Mouse (Mus musculus) monocyte, adult 5-6 weeks (primary cell): ENCODE data around the gene F11r. TPM values are rescaled to one million over a fixed set of nuclear protein-coding genes. Genes with fewer than 3 reads are reported as not detected.
A peak's percentile ranks its signal among the peaks of the same experiment; 100 is the strongest.

Experiments used
- ATAC-seq: fragments of 153-309, 156-312 bp; replicated peaks from 2 replicates; pipeline ENCODE4 v1.8.0; 2017; ENCODE audit warnings: mild to moderate bottlenecking; ENCODE audit not compliant: low TSS enrichment, insufficient number of reproducible peaks, severe bottlenecking, poor library complexity, low FRiP score
- total RNA-seq: library from RNA; stranded (forward); fragments of 200-1000, 200-491, 200-594 nt; gene quantifications from 3 replicates; pipeline ENCODE4 v1.2.3, GENCODE M21; 2017

The F11r gene
- total RNA-seq, result 3.5 to 8.6 TPM (median 4.5 TPM) in 3 replicates

DNA sequence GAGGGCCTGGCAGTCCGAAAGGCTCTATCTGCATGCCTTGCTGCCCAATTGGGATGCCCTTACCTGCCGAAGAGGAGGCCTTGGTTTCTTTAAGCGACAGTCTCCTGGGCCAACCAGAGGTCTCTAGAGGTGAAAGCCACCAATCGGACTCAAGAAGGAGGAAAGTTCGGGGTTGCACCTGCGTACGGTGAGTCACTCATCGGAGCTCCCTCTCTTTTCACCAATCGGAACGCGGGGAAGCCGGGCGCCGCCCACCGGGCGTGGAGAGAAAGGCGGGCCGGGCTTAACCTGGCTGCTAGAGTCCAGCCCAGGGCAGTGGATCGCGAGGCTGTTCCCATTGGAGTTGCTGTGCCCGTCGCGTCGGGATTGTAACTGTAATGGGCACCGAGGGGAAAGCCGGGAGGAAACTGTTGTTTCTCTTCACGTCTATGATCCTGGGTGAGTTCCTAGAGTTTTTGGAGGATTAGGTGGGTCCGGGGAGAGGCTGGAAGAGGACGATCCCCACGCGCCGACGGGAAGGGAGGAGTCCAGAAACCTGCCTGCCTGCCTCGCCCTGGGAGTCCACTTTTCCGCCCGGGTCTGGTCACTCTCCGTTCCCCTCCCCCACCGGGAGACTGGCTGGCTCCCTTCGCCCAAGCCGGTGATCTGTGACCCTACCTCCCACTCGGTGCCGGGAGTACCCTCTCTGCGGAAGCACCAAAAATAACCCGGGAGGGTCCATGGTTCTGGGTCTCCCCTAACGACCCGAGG lies at the start of gene F11r:
F11r (plus strand) TSS at position 272 of the 750 bp plus-strand sequence.
- ATAC-seq, result peak; percentile 37; the same call in 1 of the 2 replicates

- ATAC-seq, result peak; percentile 88
Observed at GRCm38 (mm10) chr1:171388376-171389102, 48.8 kb upstream of the F11r start, which contains the start of gene Arhgap30. TSS of gene Arhgap30 (plus strand) at chr1:171388954.

GRCm38 (mm10) chr1:171390101-171390500 lies 47.2 kb upstream of the F11r start:
- ATAC-seq, result peak; percentile 81

GRCm38 (mm10) chr1:171401821-171402220 lies 35.5 kb upstream of the F11r start:
- no peak for ATAC-seq

DNA sequence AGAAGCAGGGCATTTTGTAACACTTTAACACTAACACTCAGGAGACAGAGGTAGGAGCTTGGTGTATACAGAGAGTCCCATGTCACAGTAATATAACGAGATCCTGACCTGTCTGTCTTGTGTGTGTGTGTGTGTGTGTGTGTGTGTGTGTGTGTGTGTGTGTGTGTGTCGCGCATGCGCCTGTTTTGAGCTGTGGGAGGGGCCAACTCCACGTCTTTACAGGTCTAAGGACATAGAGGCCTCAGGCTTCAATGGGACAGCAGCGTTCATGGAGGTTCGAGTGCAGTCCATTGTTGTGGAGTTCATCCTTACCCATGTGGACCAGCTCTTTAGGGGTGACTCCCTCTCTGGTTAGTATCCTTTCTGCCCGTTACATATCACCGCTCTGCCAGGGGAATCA lies 34.3 kb upstream of the F11r start:
- no peak for ATAC-seq

GRCm38 (mm10) chr1:171407263-171407662 lies 30.1 kb upstream of the F11r start:
- no peak for ATAC-seq

- no peak for ATAC-seq
Observed at GRCm38 (mm10) chr1:171410231-171410630, 27.1 kb upstream of the F11r start.

DNA sequence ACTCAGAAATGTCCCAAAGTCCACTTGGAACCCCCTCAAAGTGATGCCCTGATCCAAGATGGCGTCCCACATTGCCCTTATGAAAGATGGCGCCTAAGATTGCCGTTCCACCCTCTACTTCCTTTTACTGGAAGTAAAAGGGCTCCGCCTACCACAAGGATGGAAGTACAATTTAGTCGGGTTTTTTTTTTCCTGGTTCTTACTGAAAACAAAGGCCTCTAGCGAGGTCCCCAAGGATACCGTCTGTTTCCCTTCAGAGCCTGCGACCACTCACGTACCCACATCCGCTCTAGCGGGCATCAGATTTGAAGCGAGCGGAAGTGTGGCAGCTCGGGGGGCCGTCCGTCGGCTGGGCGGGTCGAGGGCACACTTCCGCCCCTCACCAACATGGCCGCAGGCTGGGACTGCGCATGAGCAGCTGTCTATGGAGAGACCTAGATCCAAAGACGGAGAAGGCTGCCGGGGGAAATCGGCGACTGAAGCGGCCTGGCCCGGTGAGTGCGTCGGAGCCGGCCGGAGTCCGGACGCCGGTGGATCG lies 26.3 kb upstream of the F11r start, which contains the start of gene Usf1:
Usf1 (plus strand) TSS at position 367 of the 538 bp plus-strand sequence.
- peak; percentile 78 for ATAC-seq

- no peak for ATAC-seq
Observed at GRCm38 (mm10) chr1:171411492-171411941, 25.8 kb upstream of the F11r start.

DNA sequence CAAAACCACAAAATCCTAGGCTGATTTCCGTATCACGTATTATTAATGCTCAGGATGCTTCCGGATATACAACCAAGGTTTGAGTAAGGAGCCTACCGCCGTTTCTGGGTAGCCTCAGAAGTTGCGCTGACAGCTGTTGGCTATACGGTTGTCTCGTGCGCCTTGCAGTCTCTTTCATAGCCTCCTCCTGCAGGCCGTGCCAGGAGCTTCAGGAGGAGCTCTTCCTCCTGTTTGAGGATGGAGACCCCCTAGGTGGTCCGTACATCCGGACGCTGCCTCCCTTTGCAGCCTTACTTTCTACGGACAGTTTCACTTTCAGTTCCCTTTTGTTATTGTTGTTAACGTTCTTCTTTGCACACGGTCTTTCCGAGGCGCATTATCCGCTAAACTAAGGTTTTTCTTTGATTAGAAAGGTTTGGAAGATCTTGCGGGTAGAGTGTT lies 25.3 kb upstream of the F11r start:
- ATAC-seq, result peak; percentile 38

DNA sequence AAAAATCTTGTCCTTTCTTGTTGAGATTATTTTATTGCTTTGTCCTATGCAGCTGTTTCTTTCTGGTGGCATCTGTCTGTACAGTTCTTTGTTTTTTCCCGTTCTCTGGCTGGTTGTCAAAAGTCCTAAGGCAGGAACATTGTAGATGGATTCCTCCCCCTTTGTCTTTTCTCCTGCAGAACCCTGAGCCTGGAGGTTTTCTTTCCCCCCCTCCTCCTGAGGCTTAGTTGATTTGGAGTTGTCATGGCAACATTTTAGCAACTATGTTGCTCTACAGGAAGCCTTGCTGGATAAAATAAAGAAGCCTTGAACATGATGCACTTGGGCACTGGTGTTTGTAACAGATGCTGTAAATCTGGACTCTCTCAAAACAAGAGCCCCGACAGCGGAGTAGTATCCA lies 24.9 kb upstream of the F11r start:
- ATAC-seq, result no peak

- ATAC-seq, result no peak
Observed at GRCm38 (mm10) chr1:171413608-171414007, 23.7 kb upstream of the F11r start.

DNA sequence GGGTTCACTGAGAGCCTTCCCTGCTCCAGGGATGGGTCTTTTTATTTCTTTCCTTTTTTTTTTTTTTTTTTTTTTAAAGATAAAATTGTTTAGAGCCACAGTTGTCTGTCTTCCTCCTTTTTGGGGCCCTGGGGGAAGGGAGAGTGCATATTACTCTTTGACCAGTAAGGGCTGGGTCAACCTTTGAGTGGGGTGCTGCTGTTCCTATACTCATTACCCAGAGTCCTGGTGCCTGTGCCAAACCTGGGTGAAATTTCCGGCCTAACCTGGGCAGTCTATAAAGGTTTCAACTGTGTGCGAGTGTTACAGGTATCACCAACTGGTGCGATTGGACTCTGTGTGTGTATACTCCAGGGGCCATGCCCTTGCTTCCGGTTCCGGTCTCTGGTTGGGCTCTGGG lies 18.7 kb upstream of the F11r start, which contains the start of gene Tstd1:
Tstd1 (plus strand) TSS at position 213 of the 400 bp plus-strand sequence.
- ATAC-seq, result no peak

DNA sequence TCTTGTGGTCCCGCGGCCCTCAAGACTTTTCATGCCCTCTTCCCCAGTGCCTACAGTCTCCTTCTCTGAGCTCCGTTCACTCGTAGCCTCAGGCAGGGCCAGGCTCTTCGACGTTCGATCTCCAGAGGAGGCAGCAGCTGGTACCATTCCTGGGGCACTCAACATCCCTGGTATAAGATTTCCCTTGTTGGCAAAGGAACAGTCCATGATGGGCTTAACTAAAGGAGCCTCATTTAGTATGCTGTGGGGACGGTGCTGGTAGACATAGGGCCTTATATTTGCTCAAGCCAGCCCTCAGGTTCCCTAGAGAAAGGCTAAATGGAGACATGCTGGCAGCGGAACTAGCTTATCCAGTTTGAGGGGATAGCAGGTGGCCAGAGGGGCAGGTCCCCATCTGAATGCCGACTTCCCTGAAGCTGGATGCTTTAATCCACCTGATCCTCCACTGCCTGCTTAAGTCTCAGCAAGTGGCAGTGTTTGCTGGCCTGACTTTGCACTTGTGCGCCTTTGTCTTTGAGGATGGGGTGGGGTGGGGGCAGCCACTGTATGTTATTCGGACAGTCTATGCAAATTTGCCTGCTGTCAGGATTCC lies 17.9 kb upstream of the F11r start:
- ATAC-seq, result no peak

GRCm38 (mm10) chr1:171419905-171420304 lies 17.4 kb upstream of the F11r start:
- ATAC-seq, result no peak

- no peak for ATAC-seq
Observed at GRCm38 (mm10) chr1:171422504-171423095, 14.7 kb upstream of the F11r start.

DNA sequence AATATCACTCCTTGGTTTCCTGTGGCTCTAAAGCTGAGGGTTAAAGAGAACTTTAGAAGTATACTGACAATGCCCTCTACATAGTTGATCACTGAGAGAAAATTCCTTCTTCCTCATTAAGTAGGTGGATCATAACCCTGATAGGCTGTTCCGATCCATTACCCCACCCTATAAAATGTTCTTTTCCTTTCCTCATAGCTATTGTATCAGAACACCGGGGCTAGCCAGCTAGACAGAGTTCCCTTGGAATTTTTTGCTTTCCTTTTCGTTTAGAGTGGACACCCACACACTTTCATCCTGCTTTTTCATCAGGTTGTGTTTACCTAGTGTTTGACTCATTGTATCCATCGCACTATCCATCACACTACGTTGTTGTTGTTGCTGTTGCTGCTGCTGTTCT lies 12.7 kb upstream of the F11r start:
- no peak for ATAC-seq

DNA sequence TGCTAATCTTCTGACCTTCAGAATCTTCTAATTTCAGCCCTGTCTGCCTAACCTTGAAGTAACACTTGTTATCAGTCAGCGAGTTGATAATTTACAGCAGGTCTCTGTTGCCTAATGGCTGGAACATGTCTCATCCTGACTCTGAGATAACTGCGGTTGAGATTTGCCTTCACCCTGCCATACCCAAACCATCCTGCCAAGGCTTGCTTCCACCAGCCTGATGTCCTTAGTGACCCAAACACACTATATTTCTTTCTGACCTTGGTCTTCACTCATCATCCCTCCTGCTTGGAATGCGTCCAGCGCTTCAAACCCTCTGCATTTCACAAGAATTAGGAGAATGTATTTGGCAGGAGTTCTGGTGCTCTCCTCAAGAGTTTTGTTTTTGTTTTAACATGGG lies 12.2 kb upstream of the F11r start:
- ATAC-seq, result no peak

GRCm38 (mm10) chr1:171432158-171432557 lies 5.2 kb upstream of the F11r start:
- no peak for ATAC-seq
